Mouse (Mus musculus) liver, postnatal 0 days (tissue): Measurements from ENCODE around the gene Slc35e4.

Experiments used
- CTCF ChIP-seq: sonication (generic); IDR thresholded peaks from 2 replicates; pipeline ENCODE4 v1.5.1; 2016; ENCODE audit warnings: antibody characterized with exemption, low read depth
- EP300 ChIP-seq: IDR thresholded peaks from 2 replicates; pipeline ENCODE4 v1.6.1; 2016; ENCODE audit warnings: antibody characterized with exemption, low read depth, mild to moderate bottlenecking

DNA sequence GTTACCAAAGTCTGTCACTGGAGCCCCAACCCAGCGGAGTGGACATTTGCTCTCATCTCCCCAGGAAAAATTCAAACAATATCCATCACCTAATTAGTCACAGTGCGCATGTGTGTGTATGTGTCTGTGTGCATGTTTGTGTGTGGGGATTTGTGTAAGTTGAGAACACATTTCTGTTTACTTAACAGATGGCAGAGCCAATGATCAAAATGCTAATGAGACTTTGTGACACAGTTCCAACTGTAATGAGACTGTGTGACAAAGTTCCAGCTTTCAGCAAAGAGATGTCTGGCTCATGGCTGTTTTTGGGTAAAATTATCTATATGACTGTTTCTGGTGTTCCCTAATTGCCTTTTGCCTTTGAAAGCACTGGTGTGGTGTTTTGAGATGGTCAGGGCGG, 21.9 kb upstream of the Slc35e4 start:
- TF ChIP-seq CTCF (no peak), EP300 (no peak)
